Mouse (Mus musculus) small intestine, adult 2 months (tissue): Measurements from ENCODE around the gene Zbtb44. TPM values are rescaled to one million over a fixed set of nuclear protein-coding genes. Genes with fewer than 3 reads are reported as not detected.

ENCODE experiments used
- H3K27ac ChIP-seq: fragments of 200-500 bp; 2 replicates; pipeline ENCODE4 v1.5.1; 2012; ENCODE audit warnings: low read depth, low read length, control low read depth, inconsistent platforms; ENCODE audit not compliant: insufficient read depth
- H3K27me3 ChIP-seq: fragments of 200-500 bp; 2 replicates; pipeline ENCODE4 v1.6.1; 2012; ENCODE audit warnings: mild to moderate bottlenecking, moderate library complexity, low read length, inconsistent platforms; ENCODE audit not compliant: control insufficient read depth, insufficient read depth
- H3K36me3 ChIP-seq: fragments of 200-500 bp; 2 replicates; pipeline ENCODE4 v1.6.1; 2012; ENCODE audit warnings: mild to moderate bottlenecking, low read length, control low read depth, inconsistent platforms; ENCODE audit not compliant: control insufficient read depth, insufficient read depth
- H3K4me1 ChIP-seq: fragments of 200-500 bp; 2 replicates; pipeline ENCODE4 v1.6.1; 2012; ENCODE audit warnings: low read length, inconsistent platforms, mixed read lengths; ENCODE audit not compliant: control insufficient read depth, insufficient read depth, insufficient read length
- H3K4me3 ChIP-seq: fragments of 200-500 bp; 2 replicates; pipeline ENCODE4 v1.5.1; 2012; ENCODE audit warnings: low read depth, mild to moderate bottlenecking, control low read depth, inconsistent platforms, low read length, moderate library complexity
- CTCF ChIP-seq: fragments of 200-500 bp; IDR thresholded peaks from 2 replicates; pipeline ENCODE4 v1.5.1; 2012; ENCODE audit warnings: low read depth, mild to moderate bottlenecking, control low read depth, inconsistent platforms, low read length, moderate library complexity, mixed read lengths; ENCODE audit not compliant: insufficient replicate concordance, insufficient read length; ENCODE audit errors: extremely low read depth
- POLR2A ChIP-seq: fragments of 200-500 bp; IDR thresholded peaks from 2 replicates; pipeline ENCODE4 v1.6.1; 2012; ENCODE audit warnings: low read depth, mild to moderate bottlenecking, control low read depth, inconsistent platforms, low read length, moderate library complexity
- WGBS: fragments of 180-500 bp; shearing (Covaris S2); methylation state at CpG from one replicate; pipeline ENCODE4 v1.1.7; 2018; 5-methylcytosine and 5-hydroxymethylcytosine counted together
- polyA plus RNA-seq: library from polyadenylated mRNA; depleted of rRNA; stranded (reverse); fragments of >200 nt; gene quantifications from 2 replicates; pipeline ENCODE4 v1.2.3, GENCODE M21; 2012

Zbtb44 gene
- polyA plus RNA-seq, 1 experiment: 5.3 TPM

GRCm38 (mm10) chr9:31085556-31085955 is 55.1 kb downstream of the Zbtb44 start:
- no peak overlapping the region for H3K4me3 ChIP-seq
- no peak for TF ChIP-seq CTCF
- H3K36me3 ChIP-seq: peaks cover 25% of the 10 kb centered on the region
- no peaks in the 10 kb centered on the region for H3K4me1 ChIP-seq
- H3K27ac ChIP-seq: no peak overlapping the region
- WGBS: 76% methylated on average over 5 of the region's 5 CpGs
- H3K27me3 ChIP-seq: no peaks in the 10 kb centered on the region

- WGBS: 32% methylated on average over 10 of the region's 10 CpGs
- TF ChIP-seq POLR2A (no peak), CTCF (peak; percentile 84; the same call in 1 of the 2 replicates)
- no peaks in the 10 kb centered on the region for H3K27me3 ChIP-seq
- no peak overlapping the region for H3K4me3 ChIP-seq
- no peak overlapping the region for H3K27ac ChIP-seq
- H3K36me3 ChIP-seq: peaks cover 32% of the 10 kb centered on the region
- no peaks in the 10 kb centered on the region for H3K4me1 ChIP-seq
Observed at GRCm38 (mm10) chr9:31086085-31086753, 55.8 kb downstream of the Zbtb44 start.

GRCm38 (mm10) chr9:31086754-31087145 is 56.3 kb downstream of the Zbtb44 start:
- Histone ChIP-seq H3K27ac (no peak overlapping the region), H3K4me1 (no peaks in the 10 kb centered on the region), H3K4me3 (no peak overlapping the region), H3K36me3 (peaks cover 37% of the 10 kb centered on the region), H3K27me3 (no peaks in the 10 kb centered on the region)
- WGBS: 80% methylated on average over 7 of the region's 7 CpGs
- no peak for TF ChIP-seq POLR2A
- TF ChIP-seq CTCF: no peak

GRCm38 (mm10) chr9:31087466-31087865 is 57.0 kb downstream of the Zbtb44 start:
- 84% methylated on average over 4 of the region's 4 CpGs for WGBS
- H3K27me3 ChIP-seq: no peaks in the 10 kb centered on the region
- TF ChIP-seq POLR2A (no peak), CTCF (no peak)
- peaks cover 40% of the 10 kb centered on the region for H3K36me3 ChIP-seq
- H3K4me1 ChIP-seq: no peaks in the 10 kb centered on the region
- H3K4me3 ChIP-seq: no peak overlapping the region
- no peak overlapping the region for H3K27ac ChIP-seq

- H3K4me1 ChIP-seq: no peaks in the 10 kb centered on the region
- no peaks in the 10 kb centered on the region for H3K27me3 ChIP-seq
- H3K36me3 ChIP-seq: peaks cover 45% of the 10 kb centered on the region
- H3K4me3 ChIP-seq: no peak overlapping the region
- WGBS: 62% methylated on average over 3 of the region's 3 CpGs
- TF ChIP-seq CTCF: no peak
- no peak for TF ChIP-seq POLR2A
- no peak overlapping the region for H3K27ac ChIP-seq
Observed at GRCm38 (mm10) chr9:31088116-31088515, 57.7 kb downstream of the Zbtb44 start.

GRCm38 (mm10) chr9:31088883-31089282 is 58.4 kb downstream of the Zbtb44 start:
- no peaks in the 10 kb centered on the region for H3K27me3 ChIP-seq
- H3K4me3 ChIP-seq: no peak overlapping the region
- WGBS: 90% methylated on average over 4 of the region's 4 CpGs
- no peak overlapping the region for H3K27ac ChIP-seq
- H3K4me1 ChIP-seq: no peaks in the 10 kb centered on the region
- TF ChIP-seq CTCF (no peak), POLR2A (no peak)
- H3K36me3 ChIP-seq: peaks cover 49% of the 10 kb centered on the region

- Histone ChIP-seq H3K4me3 (no peak overlapping the region), H3K36me3 (peaks cover 50% of the 10 kb centered on the region), H3K27me3 (no peaks in the 10 kb centered on the region), H3K4me1 (no peaks in the 10 kb centered on the region), H3K27ac (no peak overlapping the region)
- TF ChIP-seq POLR2A: no peak
- no peak for TF ChIP-seq CTCF
- WGBS: 90% methylated on average over 9 of the region's 9 CpGs
Observed at GRCm38 (mm10) chr9:31089541-31089940, 59.1 kb downstream of the Zbtb44 start.
